Mouse (Mus musculus): ENCODE measurements around the gene Dus3l. TPM values are rescaled to one million over a fixed set of nuclear protein-coding genes. Genes with fewer than 3 reads are reported as not detected.

Gene Dus3l
- total and polyA plus RNA-seq, 3 experiments: 38.9 to 70.5 TPM; not detected in 1

GRCm38 (mm10) chr17:56738221-56738620, 26.3 kb upstream of the Dus3l start:
- Histone ChIP-seq H3K79me2 (ENCODE audit: control insufficient read depth, insufficient read depth, low read length, poor library complexity) (no peaks in the 10 kb centered on the region), H3K36me3 (ENCODE audit: control insufficient read depth in 1 of 2, insufficient read depth in 2 of 2, low read length in 2 of 2) (no peaks in the 10 kb centered on the region), H3K4me3 (ENCODE audit: control insufficient read depth in 1 of 2, insufficient read depth in 1 of 2, low read depth in 2 of 2, low read length in 2 of 2) (no peak overlapping the region), H3K9ac (ENCODE audit: control insufficient read depth, low read depth, low read length, poor library complexity, severe bottlenecking) (no peak overlapping the region), H3K27ac (ENCODE audit: control insufficient read depth, low read depth, low read length) (no peak overlapping the region), H3K9me3 (replicated peaks; ENCODE audit: insufficient read depth, low read length) (no peaks in the 10 kb centered on the region), H3K4me1 (ENCODE audit: control insufficient read depth in 1 of 2, insufficient read depth in 2 of 2, low read length in 2 of 2) (no peaks in the 10 kb centered on the region), H3K27me3 (ENCODE audit: control insufficient read depth in 1 of 2, insufficient read depth in 2 of 2, low read length in 2 of 2) (no peaks in the 10 kb centered on the region)
- no peak for DNase-seq (ENCODE audit: low read depth, low spot score)
- no peak for TF ChIP-seq E2F4 (IDR thresholded peaks at IDR 0.05; ENCODE audit: borderline replicate concordance, low read depth, low read length)
- TF ChIP-seq EP300 (IDR thresholded peaks at IDR 0.05; ENCODE audit: low read depth in 1 of 2, low read length in 2 of 2): no peak
- TF ChIP-seq ELF1 (IDR thresholded peaks at IDR 0.05; ENCODE audit: low read depth, low read length): no peak
- TF ChIP-seq USF1 (IDR thresholded peaks at IDR 0.05; ENCODE audit: low read depth, low read length): no peak
- TF ChIP-seq RCOR1 (IDR thresholded peaks at IDR 0.05; ENCODE audit: low read depth, low read length): no peak
- no peak for TF ChIP-seq GABPA (IDR thresholded peaks at IDR 0.05; ENCODE audit: low read depth, low read length)

DNA sequence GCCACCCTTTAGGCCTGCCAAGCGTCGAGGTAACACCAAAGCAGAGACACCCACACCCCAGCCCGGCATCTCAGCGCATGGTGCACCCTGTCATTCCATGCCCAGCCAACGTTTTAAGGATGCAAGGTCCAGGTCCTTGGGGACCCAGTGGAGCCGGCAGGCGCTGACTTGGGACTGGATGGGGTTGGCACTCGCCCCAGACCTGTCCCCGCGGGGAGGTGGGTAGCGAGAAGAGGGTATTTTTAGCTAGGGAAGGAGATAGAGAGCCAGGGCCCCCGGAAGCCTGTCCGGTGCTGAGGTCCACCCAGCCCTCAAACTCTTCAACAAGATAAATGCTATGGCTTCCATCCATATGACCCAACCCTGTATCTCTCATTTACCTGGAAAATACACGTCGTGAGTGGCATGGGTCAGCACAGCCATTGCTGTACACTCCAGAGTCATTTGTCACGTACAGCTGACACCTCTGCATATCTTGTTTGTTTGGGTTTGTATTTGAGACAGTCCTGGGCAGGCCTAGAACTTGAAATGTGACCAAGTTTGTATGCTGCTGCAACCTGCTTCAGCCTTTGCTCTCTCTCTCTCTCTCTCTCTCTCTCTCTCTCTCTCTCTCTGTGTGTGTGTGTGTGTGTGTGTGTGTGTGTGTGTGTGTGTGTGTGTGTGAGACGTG, 24.3 kb upstream of the Dus3l start:
- no peak overlapping the region for H3K27ac ChIP-seq (ENCODE audit: control insufficient read depth, low read depth, low read length)
- no peak for DNase-seq (ENCODE audit: low read depth, low spot score)
- H3K9me3 ChIP-seq (replicated peaks; ENCODE audit: insufficient read depth, low read length): no peaks in the 10 kb centered on the region
- H3K27me3 ChIP-seq (ENCODE audit: control insufficient read depth in 1 of 2, insufficient read depth in 2 of 2, low read length in 2 of 2): no peaks in the 10 kb centered on the region
- H3K4me1 ChIP-seq (ENCODE audit: control insufficient read depth in 1 of 2, insufficient read depth in 2 of 2, low read length in 2 of 2): no peaks in the 10 kb centered on the region
- TF ChIP-seq NELFE (IDR thresholded peaks at IDR 0.05; ENCODE audit: low read depth, low read length) (no peak), MXI1 (IDR thresholded peaks at IDR 0.05; ENCODE audit: low read depth, low read length) (no peak), MAFK (IDR thresholded peaks at IDR 0.05; ENCODE audit: borderline replicate concordance, low read depth, low read length) (no peak), ZMIZ1 (IDR thresholded peaks at IDR 0.05; ENCODE audit: low read depth, low read length) (no peak), MYB (IDR thresholded peaks at IDR 0.05; ENCODE audit: low read depth, low read length) (no peak), TBP (IDR thresholded peaks at IDR 0.05; ENCODE audit: low read depth, low read length) (no peak)
- no peak overlapping the region for H3K4me3 ChIP-seq (ENCODE audit: control insufficient read depth in 1 of 2, insufficient read depth in 1 of 2, low read depth in 2 of 2, low read length in 2 of 2)
- no peaks in the 10 kb centered on the region for H3K79me2 ChIP-seq (ENCODE audit: control insufficient read depth, insufficient read depth, low read length, poor library complexity)
- H3K9ac ChIP-seq (ENCODE audit: control insufficient read depth, low read depth, low read length, poor library complexity, severe bottlenecking): no peak overlapping the region
- H3K36me3 ChIP-seq (ENCODE audit: control insufficient read depth in 1 of 2, insufficient read depth in 2 of 2, low read length in 2 of 2): no peaks in the 10 kb centered on the region

GRCm38 (mm10) chr17:56740788-56741160, 23.8 kb upstream of the Dus3l start:
- no peak for DNase-seq (ENCODE audit: low read depth, low spot score)
- H3K79me2 ChIP-seq (ENCODE audit: control insufficient read depth, insufficient read depth, low read length, poor library complexity): no peaks in the 10 kb centered on the region
- no peaks in the 10 kb centered on the region for H3K27me3 ChIP-seq (ENCODE audit: control insufficient read depth in 1 of 2, insufficient read depth in 2 of 2, low read length in 2 of 2)
- no peaks in the 10 kb centered on the region for H3K4me1 ChIP-seq (ENCODE audit: control insufficient read depth in 1 of 2, insufficient read depth in 2 of 2, low read length in 2 of 2)
- no peak overlapping the region for H3K4me3 ChIP-seq (ENCODE audit: control insufficient read depth in 1 of 2, insufficient read depth in 1 of 2, low read depth in 2 of 2, low read length in 2 of 2)
- TF ChIP-seq POLR2AphosphoS2 (IDR thresholded peaks at IDR 0.05; ENCODE audit: low read length) (no peak), ZMIZ1 (IDR thresholded peaks at IDR 0.05; ENCODE audit: low read depth, low read length) (no peak), RCOR1 (IDR thresholded peaks at IDR 0.05; ENCODE audit: low read depth, low read length) (no peak)
- no peaks in the 10 kb centered on the region for H3K36me3 ChIP-seq (ENCODE audit: control insufficient read depth in 1 of 2, insufficient read depth in 2 of 2, low read length in 2 of 2)
- H3K9me3 ChIP-seq (replicated peaks; ENCODE audit: insufficient read depth, low read length): no peaks in the 10 kb centered on the region
- H3K9ac ChIP-seq (ENCODE audit: control insufficient read depth, low read depth, low read length, poor library complexity, severe bottlenecking): no peak overlapping the region
- no peak overlapping the region for H3K27ac ChIP-seq (ENCODE audit: control insufficient read depth, low read depth, low read length)

All from MEL (cell line).